Mouse (Mus musculus) olfactory bulb, adult 2 months (tissue): ENCODE data around the gene Tpk1. TPM values are rescaled to one million over a fixed set of nuclear protein-coding genes. Genes with fewer than 3 reads are reported as not detected.

Experiments
- H3K27ac ChIP-seq: fragments of 200-500 bp; 2 replicates; pipeline ENCODE4 v1.5.1; 2012; ENCODE audit warnings: low read depth, low read length; ENCODE audit not compliant: insufficient read depth
- H3K4me1 ChIP-seq: fragments of 200-500 bp; 2 replicates; pipeline ENCODE4 v1.6.1; 2012; ENCODE audit warnings: low read length; ENCODE audit not compliant: control insufficient read depth, insufficient read depth
- H3K4me3 ChIP-seq: fragments of 200-500 bp; 2 replicates; pipeline ENCODE4 v1.5.1; 2012; ENCODE audit warnings: mild to moderate bottlenecking, low read depth, low read length, moderate library complexity; ENCODE audit not compliant: insufficient read depth
- CTCF ChIP-seq: fragments of 200-500 bp; IDR thresholded peaks from 2 replicates; pipeline ENCODE4 v1.5.1; 2012; ENCODE audit warnings: low read depth, mild to moderate bottlenecking, low read length, moderate library complexity; ENCODE audit not compliant: insufficient read depth
- POLR2A ChIP-seq: fragments of 200-500 bp; IDR thresholded peaks from 2 replicates; pipeline ENCODE4 v1.6.1; 2012; ENCODE audit warnings: mild to moderate bottlenecking, low read depth, low read length, moderate library complexity; ENCODE audit not compliant: insufficient read depth
- WGBS: fragments of 180-500 bp; shearing (Covaris S2); methylation state at CpG from one replicate; pipeline ENCODE4 v1.1.7; 2018; 5-methylcytosine and 5-hydroxymethylcytosine counted together
- polyA plus RNA-seq: library from polyadenylated mRNA; stranded (reverse); fragments of >200 nt; gene quantifications from 2 replicates; pipeline ENCODE4 v1.2.4, GENCODE M21; 2012; ENCODE audit warnings: low replicate concordance; ENCODE audit not compliant: missing spikeins, insufficient read depth, insufficient read length

Tpk1 gene
- polyA plus RNA-seq, 1 experiment = not detected

DNA sequence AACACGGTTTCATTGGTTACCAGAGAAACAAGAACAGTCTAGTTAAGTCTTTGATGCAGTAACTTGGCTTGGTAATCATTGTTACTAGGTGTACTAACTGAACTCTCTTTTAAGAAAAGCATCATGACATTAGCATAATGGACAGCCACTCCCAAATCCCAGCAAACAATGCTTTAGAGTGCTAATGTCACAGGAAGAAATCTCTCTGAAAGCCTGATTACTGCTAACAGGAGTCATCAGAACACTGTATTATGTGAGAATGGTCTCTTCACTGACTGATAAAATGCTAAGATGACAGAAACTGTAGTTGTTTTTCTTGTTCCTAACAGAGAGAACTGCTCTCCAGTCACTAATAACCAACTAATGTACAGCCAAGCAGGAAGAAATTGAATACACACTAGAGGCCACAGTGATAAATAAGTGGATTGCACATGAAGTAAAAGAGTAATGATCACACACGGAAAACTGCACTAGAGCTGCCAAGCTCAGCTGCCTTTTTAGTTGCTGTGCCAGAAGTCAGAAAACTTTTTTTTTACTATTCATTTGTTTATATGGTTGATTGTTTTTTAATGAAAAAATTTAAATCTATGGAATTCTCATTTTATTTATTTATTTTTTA is 128.7 kb downstream of the Tpk1 start:
- Histone ChIP-seq H3K27ac (no peak overlapping the region), H3K4me1 (no peaks in the 10 kb centered on the region), H3K4me3 (no peak overlapping the region)
- TF ChIP-seq POLR2A (no peak), CTCF (no peak)
- WGBS = 68% methylated on average over 2 of the region's 2 CpGs

- TF ChIP-seq CTCF = no peak
- TF ChIP-seq POLR2A = no peak
- 97% methylated on average over 2 of the region's 2 CpGs for WGBS
- Histone ChIP-seq H3K27ac (no peak overlapping the region), H3K4me3 (no peak overlapping the region), H3K4me1 (no peaks in the 10 kb centered on the region)
Observed at GRCm38 (mm10) chr6:43535459-43535858, 130.6 kb downstream of the Tpk1 start.

GRCm38 (mm10) chr6:43533323-43533722 is 132.8 kb downstream of the Tpk1 start:
- Histone ChIP-seq H3K4me3 (no peak overlapping the region), H3K4me1 (no peaks in the 10 kb centered on the region), H3K27ac (no peak overlapping the region)
- no peak for TF ChIP-seq CTCF
- no peak for TF ChIP-seq POLR2A

DNA sequence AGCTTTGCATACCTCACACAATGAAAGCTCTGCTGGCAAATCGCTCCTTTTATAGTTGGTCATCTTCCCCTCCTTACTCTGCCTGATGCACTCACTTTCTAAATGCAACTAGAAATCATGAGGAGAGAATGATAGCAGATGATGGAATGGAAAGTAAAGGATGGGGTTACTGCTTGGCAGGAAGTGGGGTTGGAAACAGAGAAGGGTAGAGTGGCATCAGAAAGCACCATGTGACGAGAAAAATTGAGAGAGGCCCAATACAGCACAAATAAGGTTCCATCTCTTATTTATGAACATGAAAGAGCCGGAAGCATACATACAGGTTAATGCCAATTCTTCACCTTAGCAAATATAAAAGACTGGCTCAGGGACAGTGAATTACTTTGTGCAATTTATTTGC is 133.3 kb downstream of the Tpk1 start:
- Histone ChIP-seq H3K4me3 (no peak overlapping the region), H3K4me1 (no peaks in the 10 kb centered on the region), H3K27ac (no peak overlapping the region)
- no peak for TF ChIP-seq POLR2A
- no peak for TF ChIP-seq CTCF
- 93% methylated on average over 3 of the region's 3 CpGs for WGBS

GRCm38 (mm10) chr6:43531996-43532395 is 134.1 kb downstream of the Tpk1 start:
- TF ChIP-seq CTCF = no peak
- no peak for TF ChIP-seq POLR2A
- Histone ChIP-seq H3K27ac (no peak overlapping the region), H3K4me3 (no peak overlapping the region), H3K4me1 (no peaks in the 10 kb centered on the region)

DNA sequence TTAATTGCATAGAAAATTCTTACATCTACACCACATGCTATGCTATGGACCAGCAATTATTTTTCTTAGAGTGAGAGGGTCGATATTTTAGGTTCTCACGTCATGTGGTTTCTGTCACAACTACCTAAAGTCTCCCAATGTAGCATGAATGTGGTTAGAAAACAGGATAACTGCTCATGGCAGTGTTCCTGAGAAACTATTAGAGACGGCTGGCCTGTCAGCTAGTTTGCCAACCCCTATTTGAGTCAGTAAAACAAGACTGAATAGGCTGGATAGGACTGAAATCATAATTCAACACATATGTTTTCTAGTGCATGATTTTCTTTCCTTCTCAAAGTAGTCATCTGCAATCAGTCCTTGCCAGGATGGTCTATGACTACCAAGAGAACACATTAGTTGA is 137.1 kb downstream of the Tpk1 start:
- Histone ChIP-seq H3K4me3 (no peak overlapping the region), H3K27ac (no peak overlapping the region), H3K4me1 (no peaks in the 10 kb centered on the region)
- TF ChIP-seq POLR2A (no peak), CTCF (no peak)
- WGBS = 72% methylated on average over 3 of the region's 3 CpGs

DNA sequence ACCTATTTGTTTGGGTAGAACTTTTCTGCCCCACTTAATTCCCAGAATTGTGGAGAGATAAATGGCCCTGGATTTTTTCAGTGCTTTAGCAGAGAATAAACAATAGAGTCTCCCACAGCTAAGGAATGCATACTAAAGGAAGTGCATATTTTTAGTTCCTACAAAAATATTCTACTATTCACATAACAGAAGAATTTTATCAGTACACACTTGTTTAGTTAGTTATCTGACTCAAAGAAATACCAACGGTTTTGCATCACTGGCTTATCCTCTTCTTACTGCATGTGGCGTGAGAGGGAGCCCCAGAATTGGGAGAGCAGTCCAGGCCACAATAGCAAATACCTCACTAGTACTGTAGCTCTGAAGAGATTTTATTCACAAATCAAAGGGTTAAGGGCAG is 141.1 kb downstream of the Tpk1 start:
- Histone ChIP-seq H3K4me3 (no peak overlapping the region), H3K4me1 (0 out of 2 replicates have a peak, but pooled peaks cover 2% of the 10 kb centered on the region), H3K27ac (no peak overlapping the region)
- TF ChIP-seq POLR2A (no peak), CTCF (no peak)
- WGBS = 72% methylated on average over 2 of the region's 2 CpGs

DNA sequence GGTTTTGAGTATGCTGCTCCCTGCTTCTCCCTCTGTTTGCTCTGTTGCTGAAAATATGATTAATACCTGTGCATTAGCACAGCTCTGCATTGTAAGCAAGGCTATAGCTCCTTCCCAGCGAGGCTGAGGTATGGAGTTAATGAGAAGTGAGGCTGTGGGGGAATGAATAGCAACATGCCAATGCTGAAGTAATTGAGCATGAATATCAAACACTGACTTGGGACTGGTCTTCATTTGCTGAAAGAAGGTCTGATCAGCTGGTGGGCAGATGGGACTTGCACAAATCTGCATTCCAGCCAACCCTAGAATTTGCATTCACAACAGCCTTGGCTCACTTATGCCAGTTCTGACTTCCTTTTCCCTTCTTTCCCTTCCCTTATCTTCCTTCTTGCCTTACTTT is 144.0 kb downstream of the Tpk1 start:
- WGBS = 58% methylated on average over 1 of the region's 1 CpGs
- TF ChIP-seq CTCF (no peak), POLR2A (no peak)
- H3K27ac ChIP-seq = no peak overlapping the region
- H3K4me3 ChIP-seq = no peak overlapping the region
- H3K4me1 ChIP-seq = 0 out of 2 replicates have a peak, but pooled peaks cover 2% of the 10 kb centered on the region

DNA sequence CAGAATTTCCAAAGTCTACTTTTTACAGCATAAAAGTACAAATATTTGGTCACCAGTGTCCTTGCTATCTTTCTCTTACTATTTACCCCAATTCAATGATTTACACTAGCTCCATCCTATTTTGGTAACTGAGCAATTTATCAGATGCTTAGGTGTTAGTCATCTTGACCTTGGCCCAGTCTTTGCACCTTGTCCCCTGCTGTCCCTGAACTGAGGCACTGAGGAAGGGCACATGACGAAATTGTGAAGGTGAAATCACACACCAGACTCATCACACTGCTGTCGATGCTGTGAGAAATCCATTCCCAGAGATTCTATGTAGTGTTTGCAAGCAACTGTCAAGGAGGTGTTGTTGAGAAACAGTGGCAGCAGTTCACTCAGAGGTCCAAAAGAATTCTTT is 145.9 kb downstream of the Tpk1 start:
- 0 out of 2 replicates have a peak, but pooled peaks cover 2% of the 10 kb centered on the region for H3K4me1 ChIP-seq
- TF ChIP-seq CTCF = no peak
- TF ChIP-seq POLR2A = no peak
- WGBS = 30% methylated on average over 2 of the region's 2 CpGs
- no peak overlapping the region for H3K4me3 ChIP-seq
- H3K27ac ChIP-seq = no peak overlapping the region; the same call in 1 of the 2 replicates

GRCm38 (mm10) chr6:43518378-43518777 is 147.7 kb downstream of the Tpk1 start:
- TF ChIP-seq CTCF = no peak
- TF ChIP-seq POLR2A = no peak
- H3K4me1 ChIP-seq = 0 out of 2 replicates have a peak, but pooled peaks cover 2% of the 10 kb centered on the region
- no peak overlapping the region for H3K4me3 ChIP-seq
- H3K27ac ChIP-seq = no peak overlapping the region
